Mouse (Mus musculus) layer of hippocampus, adult 9-10 months (tissue): Measurements from ENCODE around the gene Lpcat3.
"Not testable (repeated sequence)": the region's sequence is repeated elsewhere in the genome, so short reads cannot be mapped to it uniquely, and the experiment has no call there.

Source experiments
- DNase-seq: peaks from one replicate; pipeline ENCODE4 v3.0.0; 2022; ENCODE audit warnings: low spot score

The Lpcat3 gene

DNA sequence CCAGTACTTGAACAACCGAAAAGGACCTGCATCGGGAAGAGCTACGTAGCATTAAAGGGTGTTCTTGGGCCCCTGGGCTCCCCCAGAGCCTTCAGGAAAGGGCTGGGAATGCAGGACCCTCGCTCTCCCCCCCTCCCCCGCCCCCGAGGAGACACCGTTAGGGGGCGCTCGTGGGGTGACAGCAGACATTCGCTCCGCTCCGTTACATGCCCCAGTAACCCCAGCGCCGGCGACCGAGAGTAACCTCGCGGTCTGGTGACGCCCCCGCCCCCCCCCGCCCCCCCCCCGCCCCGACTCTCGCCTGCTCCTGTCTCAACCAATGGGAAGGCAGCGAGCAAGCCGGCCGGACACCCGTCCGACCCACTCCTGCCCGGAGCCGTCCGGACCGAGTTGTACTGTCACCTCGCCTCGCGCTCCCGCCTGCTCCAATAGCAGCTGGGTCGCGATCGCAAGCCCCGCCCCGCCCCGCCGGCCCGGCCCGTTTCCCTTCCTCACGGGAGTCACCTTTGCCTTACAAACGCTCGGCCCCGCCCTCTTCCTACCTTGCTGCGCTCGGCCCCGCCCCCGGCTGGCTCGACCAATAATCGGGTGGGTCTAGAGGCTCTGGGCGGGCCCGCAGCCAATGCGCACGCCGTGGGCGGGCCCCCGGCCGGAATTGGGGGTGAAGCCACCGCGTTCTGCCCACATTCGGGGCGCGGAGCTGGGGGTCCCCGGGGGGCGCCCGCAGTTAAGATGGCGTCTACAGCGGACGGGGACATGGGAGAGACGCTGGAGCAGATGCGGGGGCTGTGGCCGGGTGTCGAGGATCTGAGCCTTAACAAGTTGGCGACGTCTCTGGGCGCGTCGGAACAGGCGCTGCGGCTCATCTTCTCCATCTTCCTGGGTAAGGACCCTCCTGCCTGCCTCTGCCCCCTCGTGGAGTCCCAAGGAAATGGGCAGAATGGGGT is at the start of gene Lpcat3:
Lpcat3 (plus strand) TSS at position 551 of the 947 bp plus-strand sequence.
- peak; percentile 95 for DNase-seq

DNA sequence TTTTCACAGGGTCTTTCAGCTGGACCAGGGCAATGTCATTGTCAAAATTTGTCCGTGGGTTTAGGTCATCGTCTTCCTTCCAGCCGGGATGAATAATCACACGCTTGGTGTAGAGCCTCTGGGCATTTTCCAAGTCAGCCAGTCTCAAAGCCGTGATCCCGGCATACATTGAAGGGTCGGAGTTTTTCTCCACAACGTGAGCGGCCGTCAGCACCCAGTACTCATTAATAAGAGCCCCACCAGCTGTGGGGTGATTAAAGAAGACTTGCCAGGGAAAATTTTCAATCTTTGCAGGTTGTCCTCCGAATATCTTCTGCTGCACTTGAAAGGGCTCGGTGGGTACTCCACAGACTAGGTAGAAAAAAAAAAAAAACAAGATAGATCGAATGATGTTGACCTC is 37.2 kb upstream of the Lpcat3 start:
- DNase-seq = no peak

DNA sequence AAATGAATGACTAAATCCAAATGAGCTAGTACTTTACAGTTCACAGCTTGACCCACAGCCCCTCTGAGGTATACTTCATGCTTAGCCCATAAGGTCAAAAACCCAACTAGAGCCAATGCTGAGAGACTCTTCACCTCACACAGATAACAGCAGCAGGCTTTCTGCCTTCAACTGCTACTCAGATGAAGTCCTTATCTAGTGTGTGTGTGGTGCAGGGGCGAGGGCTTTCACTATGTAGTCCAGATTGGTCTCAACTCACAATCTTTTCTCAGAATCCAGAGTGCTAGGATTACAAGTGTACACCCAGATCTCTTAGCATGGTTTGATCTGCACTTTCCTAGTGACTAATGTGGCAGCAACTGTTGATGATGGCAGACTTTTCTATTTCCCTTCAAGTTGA is 36.6 kb upstream of the Lpcat3 start:
- DNase-seq = not testable (repeated sequence)

DNA sequence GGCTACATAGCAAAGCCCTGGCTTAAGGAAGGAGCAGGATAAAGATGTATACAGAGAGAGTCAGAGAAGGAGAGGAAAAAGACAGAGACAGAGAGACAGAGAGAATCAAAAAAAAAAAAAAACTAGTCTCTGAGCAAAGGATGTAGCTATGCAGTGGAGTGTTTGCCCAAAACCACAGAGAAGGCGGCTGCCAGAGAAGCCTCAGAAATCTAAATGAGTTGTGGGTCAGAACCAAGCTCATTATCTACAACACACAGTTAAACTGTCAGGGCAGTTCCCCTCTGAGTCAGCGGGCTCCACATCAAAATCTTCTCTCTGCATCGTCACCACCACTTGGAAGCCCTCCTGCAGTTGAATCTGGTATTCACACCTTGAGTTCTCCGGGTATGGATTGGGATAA is 32.1 kb upstream of the Lpcat3 start:
- no peak for DNase-seq

DNA sequence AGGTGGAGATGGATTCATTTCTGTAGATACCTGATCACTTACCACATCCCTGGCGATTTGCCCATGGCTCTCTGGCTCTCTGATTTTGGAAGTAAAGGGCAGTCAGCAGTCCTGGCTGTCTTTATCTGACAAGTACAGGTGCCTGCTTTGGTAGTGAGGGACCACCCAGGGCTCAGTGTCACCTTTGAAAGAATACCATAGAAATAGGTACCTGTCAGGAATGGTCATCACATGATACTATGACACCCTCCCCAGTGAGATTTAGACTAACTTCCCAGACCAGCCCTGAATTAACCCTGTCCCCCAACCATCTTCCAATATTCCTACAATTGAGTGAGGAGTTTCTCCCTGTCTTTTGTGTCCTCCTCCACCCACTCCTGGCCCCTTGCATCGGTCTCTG is 26.8 kb upstream of the Lpcat3 start, which contains the start of gene C1s2:
C1s2 (minus strand) TSS at position 101 of the 400 bp plus-strand sequence.
- not testable (repeated sequence) for DNase-seq

DNA sequence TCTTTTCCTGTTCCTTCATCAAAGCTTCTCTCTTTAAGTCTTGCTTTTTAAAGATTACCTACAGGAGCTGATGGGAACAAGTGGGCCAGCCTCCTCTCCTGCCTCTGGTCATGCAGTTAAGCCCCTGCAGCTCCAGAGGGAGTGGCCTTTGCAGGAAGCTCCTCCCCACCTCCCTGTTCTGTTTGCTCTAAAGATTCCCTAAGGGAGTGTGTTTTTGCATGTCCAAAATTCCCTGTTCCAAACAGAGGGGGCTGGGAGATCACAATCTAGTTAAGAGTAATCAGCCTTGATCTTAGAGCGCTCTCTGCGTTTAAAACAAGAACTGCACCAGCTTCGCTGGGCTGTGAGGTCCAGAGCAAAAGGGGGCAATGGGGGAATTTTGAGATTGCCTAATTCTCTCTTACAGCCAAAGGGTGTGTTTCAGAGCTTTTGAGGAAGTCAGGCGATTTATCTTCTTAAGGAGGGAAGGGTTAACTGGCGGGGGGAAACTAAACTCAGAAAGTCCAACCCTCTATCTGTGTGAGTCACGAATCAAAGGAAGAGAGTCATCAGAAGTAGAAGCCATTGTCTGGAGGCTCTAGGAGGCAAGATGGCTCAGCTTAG is 25.9 kb upstream of the Lpcat3 start:
- DNase-seq = not testable (repeated sequence)

DNA sequence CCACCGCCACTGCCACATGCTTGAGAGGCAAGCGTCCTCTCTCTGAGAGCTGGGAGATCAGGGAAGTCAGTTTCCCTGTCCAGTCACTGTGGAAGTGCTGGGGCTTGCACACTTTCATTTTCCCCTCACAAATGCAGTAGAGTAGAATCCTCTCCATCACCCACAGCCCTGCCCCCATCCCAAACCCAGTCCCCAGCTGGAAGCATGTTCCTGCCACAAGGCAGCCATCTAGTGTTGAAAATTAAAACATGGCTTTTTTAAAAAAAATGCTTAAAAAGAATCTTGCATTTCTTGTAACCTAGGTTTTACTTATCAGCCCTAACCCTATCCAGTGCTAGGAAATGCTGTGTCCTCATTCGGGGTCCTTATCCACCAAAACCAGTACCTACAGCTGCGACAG is 22.8 kb upstream of the Lpcat3 start:
- no peak for DNase-seq

DNA sequence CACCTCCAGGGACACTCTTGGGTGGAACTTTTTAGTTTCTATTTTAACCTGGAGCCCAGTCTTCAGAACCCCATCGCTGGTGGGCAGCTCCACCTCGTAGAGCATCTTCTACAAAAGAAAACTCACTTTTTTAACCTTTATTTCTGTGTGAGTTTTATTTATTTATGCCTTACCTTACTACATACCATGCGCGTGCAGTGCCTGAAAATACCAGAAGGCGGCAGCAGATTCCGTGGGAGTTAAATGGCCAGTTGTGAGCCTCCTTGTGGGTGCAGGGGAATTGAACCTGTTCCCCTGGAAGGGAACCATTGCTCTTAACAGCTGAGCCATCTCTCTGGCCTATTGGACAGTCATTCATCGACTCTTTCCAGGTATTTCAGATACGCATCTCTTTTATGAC is 21.8 kb upstream of the Lpcat3 start:
- peak; percentile 37 for DNase-seq

DNA sequence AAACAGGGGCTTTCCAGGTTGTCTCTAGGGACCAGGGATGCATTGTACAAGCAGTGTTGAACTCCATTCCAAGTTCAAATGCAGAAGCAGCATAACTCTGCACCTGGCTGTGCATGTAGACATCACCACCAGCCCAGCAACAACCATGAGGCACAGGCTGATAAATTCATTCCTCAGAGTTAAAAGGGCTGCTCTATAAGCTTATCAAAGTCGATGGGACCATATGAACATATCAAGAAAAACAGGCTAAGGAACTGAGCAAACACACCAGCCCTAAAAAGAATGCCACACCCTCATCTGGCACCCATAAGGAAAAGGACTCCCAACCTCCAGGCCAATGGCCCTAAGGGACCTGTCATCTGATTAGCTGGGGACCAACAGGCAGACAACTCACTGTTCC is 16.4 kb upstream of the Lpcat3 start:
- no peak for DNase-seq

DNA sequence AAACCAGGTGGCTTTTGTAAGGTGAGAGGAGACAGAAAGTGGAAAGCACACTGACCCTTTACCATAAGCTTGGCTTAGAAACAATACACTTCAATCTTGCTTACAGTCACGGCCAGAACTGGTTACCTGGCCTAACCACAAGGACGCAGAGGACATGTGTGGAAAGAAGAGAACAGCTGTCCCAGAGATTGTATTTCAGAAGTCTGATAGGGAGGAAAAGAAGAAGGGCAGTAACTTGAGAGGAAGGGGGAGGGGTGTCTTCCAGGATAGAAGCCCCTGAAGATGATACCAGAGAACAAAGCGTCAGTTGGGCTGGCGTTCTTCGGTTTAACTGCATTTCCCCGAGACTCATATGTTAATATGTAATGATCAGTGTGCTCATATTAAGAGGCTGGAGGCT is 6.9 kb upstream of the Lpcat3 start:
- DNase-seq = no peak

DNA sequence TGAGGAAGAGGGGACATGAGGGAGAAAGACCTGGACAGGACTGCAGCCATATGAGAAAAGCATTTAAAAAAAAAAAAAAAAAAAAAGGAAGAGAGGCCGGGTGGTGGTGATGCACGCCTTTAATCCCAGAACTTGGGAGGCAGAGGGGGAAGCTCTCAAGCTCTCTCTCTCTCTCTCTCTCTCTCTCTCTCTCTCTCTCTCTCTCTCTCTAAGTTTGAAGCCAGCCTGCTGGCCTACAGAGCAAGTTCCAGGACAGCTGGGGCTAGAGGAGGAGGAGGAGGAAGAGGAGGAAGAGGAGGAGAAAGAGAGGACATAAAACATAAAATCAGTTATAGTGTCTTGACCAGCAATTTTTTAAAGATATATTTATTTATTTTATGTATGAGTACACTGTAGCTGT is 4.8 kb upstream of the Lpcat3 start:
- DNase-seq = no peak

DNA sequence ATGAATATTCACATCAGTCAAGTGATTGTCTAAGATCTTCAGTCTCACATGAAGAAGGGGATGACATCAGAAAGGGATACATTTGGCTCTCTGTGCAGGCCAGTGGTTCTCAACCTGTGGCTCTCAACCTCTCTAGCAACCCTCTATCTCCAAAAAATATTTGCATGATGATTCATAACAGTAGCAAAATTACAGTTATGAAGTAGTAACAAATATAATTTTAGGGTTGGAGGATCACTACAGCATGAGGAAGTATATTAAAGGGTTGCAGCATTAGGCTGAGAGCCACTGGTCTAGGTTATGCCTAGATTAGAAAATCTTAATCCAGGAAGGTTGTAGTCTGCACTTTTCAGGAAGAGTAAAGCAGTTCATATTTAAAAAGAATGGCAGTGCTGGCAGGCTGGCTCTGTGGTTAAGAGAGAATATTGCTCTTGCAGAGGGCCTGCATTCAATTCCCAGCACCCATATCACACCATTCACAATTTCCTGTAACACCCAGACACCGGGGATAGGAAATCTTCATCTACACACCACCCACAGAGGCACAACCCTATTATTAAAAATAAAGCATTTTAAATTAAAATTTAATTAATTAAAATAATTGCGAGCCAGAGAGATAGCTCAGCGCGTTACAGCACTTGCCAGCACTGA is 1.5 kb upstream of the Lpcat3 start:
- DNase-seq = no peak

DNA sequence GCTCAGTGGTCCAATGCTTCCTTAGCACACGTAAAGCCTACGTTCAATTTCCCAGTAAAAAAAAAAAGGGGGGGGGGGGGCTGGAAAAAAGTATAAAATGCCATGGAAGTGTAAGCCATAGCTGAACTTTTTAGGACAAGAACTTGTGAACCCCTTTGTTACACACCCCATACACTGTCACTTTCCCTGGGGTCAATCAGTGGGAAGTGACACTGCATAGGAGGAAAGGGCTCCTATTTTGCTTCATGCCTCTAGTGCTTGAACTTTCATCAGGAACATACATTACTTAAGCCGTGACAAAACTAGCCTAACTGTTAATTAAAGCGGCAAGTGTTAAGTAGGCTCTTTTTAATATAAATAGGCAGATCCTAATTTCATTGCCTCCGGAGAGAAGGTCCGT is 832 bp upstream of the Lpcat3 start:
- no peak for DNase-seq

DNA sequence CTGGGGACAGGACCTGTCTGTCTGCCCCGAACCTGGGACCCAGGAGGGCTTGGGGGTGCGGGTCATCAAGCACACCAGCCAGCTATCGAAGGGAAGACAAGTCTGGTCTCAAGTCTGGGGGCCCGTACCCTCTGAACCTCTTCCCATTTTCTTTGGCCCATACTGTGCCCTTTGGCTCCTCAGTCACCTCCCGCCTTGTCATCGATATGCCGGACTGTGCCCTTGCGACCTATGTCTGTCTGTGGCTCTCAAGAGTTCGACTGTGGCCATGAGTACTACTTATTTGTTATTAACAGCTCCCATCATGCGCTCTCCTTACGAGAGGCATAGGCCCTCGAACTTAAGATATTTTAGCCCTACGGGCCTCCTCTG is 583 bp downstream of the Lpcat3 start:
- DNase-seq = no peak

DNA sequence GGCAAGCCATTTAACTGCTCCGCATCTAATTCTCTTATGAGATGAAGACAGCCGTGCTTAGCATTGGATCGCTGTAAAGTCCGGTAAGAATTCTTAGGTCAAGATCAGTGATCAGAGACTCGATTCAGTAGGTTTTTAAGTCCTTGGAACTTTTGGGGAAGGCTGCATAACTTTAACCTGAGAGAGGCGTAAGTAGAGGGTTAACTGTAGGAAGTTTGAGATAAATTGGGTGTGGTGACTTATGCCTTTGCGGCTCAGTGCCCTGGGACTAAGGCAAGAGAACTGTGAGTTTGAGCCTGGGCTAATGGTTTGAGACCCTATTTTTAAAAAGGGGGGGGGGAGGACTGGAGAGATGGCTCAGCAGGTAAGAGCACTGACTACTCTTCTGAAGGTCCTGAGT is 1.4 kb downstream of the Lpcat3 start:
- no peak for DNase-seq

DNA sequence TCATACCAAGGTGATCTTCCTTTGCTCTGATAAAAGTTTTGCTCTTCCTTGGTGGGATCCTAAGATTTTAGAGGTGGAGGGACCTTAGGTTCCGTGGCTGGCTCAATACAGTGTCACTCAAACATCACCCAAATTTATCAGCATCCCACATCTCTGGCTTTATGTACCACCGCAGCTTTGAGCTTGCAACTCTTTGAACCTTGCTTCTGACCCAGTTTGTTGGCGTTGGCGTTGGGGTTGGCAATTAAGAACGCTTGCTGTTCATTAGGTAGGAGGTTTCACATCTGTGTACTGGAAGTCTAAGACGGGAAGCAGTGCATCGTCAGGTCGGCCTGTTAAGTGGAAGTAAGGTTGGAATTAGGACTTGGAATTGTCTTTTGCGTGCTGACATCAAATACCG is 2.2 kb downstream of the Lpcat3 start:
- DNase-seq = no peak

DNA sequence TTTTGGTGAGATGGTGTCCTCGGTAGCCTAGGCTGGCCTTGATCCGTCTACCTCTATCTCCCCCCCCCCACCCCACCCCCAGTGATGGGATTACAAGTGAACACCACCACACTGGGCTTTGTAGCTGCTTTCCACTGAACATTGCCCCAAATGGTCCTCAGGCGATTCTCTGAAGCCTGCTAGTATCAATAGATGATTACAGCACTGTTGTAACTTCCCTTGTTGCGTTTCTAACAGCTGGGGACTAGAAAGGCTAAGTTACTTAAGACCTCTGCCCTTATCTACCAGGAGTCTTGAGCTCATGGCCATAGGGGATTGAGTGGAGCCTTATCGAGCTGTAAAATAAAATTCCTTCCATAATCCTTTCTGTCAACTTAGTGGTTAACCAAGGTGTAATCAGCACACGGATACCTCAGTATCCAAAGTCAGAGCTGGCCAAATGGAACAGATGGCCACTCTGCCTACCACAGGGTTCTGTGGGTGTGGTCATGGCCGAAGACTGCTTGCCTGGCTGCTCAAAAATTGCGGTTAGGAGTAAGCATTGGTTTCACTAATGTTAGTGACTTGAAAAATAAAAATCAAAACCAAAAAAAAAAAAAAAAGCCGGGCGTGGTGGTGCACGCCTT is 6.5 kb downstream of the Lpcat3 start:
- no peak for DNase-seq

DNA sequence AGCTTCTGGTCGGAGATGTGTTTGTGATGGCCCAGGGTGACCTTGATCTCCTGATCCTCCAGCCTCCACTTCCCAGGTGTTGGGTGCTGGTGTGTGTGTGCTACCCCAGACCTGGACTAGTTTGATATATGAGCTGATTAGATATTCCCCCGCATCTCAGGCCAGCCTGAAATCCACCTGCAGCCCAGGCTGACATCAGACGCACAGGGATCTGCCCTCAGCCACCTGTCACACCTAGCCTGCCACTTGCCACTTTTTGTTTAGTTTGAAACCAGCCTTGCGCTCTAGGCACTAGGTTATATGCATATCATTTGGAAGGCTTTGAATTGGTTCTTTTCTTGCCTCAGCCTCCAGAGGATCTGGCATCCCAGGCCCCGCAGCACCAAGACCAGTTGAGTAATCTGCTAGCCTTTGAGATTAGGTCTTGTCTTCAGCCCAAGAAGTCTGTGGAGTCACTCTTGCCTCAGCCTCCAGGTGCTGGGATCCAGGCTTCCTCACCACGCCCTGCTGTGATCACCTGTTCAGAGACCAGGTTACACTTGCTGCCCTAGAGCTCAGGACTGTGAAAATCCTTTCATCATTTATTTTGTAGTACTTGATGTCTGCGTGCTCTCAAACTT is 7.6 kb downstream of the Lpcat3 start:
- DNase-seq = no peak

DNA sequence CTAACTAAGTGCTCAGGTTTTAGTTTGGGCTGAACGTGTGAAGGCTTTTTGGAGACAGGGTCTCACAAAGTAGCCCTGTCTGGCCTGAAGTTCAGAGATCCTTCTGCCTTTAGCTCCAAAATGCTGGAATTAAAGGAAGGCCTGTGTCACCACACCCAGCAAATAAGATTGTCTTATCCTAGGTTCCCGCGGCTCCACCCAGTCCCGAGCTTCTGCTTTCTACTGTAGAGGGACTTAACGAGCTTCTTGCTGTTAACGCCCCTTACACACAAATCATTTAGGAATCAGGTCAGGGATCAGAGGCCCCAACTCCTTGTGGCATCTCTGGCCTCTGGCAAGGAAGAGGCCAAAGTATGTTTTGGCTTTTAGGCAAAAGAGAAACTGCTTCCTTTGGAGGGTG is 9.3 kb downstream of the Lpcat3 start:
- DNase-seq = no peak

DNA sequence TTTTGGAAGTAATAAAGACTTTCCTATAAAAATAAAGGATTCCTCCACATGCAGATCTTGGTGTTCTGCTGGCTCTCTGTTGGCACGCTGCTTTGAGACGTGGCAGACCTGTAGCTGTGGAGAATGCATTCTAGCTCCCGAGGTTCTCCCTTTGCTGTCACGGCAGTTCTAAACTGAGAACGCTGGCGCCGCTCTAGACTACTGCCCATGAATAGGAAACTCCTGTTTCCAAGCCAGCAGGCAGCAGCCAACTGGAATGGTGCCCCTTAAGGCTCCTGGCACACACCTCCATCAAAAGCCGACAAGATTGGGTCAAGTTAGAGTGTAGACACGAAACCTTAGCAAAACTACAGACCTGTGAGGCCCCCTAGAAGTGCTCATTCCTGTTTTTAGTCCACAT is 10.8 kb downstream of the Lpcat3 start:
- no peak for DNase-seq

DNA sequence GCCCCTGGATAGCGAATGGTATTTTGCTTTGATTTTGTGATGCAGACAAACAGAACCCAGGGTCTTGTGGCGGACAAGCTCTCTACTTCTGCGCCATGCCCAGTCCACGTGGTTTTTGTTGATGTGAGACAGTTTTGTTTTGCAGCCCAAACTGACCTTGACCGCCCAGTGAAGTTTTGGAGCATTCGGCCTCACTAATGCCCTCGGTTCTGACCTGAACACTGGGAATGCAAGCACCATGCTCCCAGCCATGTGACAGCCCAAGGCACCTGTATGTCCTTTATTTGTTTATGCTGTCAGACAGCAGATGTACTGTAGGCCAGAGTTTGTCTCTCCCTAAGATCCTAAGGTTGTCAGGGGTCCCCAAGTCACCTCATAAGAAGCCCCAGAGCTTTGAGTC is 11.8 kb downstream of the Lpcat3 start:
- no peak for DNase-seq

DNA sequence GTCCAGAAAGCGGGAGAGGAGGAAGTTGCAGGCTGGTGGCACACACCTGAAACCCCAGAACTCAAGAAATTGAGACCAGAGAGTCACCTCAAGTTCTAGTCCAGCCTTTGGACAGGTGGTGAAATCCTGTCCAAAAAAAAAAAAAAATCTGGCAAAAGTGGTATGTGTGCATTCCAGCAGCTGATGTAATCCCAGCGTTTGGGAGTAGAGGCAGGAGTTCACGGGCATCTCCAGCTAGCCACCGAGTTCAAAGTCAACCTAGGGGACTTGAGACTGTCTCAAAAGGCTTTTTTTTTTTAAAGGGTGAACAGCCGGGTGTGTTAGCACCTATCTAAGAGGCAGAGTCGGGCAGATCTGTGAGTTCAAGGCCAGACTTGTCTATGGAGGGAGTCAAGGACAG is 13.3 kb downstream of the Lpcat3 start:
- DNase-seq = no peak
